In the genomic region with DNA sequence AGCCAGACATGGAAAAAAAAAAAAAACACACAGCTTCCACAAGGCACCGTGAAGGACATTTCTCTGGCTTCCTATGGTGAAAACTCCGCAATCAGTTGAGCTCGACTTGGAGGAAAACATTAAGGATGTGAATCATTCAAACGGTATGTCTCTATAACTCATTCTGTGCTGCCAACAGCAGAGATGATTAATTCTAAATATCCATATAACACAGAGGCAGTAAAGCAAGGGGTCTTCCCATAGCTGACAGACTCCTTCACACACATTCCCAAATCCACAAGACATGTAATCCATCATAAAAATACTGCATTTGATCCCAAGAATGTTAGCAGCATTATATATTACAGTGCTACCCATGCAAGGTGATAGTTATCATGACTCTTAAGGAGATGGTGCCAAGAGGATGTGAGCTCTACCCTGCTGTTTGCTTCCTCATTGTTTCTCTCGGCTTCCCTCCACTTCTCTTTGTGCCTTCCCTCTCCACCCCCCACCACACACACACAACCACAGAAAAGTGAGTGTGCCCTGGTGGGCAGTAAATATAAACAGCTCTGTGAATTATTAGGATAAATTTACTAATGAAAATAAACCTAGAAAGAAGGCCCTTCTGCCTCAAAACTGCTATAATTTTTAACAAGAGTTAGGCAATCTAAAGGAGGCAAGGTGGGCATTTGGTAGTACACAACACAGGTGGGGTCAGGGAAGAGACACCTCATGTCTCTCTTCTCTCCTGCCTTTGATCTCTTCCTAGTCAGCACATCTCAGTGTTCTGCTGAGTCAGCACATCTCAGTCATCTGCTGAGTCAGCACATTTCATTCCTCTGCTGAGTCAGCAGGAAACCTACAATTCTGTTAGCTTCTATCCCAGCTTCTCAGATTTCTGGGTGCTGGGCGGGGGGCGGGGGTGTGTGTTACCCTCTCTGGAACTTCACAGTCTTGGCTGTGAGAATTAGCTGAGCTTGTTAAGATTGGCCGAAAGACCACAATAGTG, we compare ENCODE assay signal across 20 mouse cellular contexts.
A peak's percentile ranks its signal among the peaks of the same experiment; 100 is the strongest.
DNase-seq lines count a peak whose midpoint lies in the region; ATAC-seq and TF ChIP-seq lines count a peak whose summit lies in the region.
"Had no signal": no experiment of that assay in that cellular context is flagged by ENCODE, and none has a peak within 500 bp of the region (broad histone marks: within the 10 kb centered on the region; RNA-seq: fewer than 3 reads in every experiment).

No protein-coding gene starts in this region.

- H3K4me1 ChIP-seq in liver, postnatal 0 days (ENCODE audit: insufficient read depth), result no peaks in the 10 kb centered on the region
- peaks cover 5 to 6% of the 10 kb centered on the region in 2 experiments; a peak in 2 of 4 replicates for H3K4me1 ChIP-seq in MEL (ENCODE audit: control insufficient read depth in 1 of 2, insufficient read depth in 2 of 2, low read length in 2 of 2)
- peaks cover 3% of the 10 kb centered on the region; the same call in 1 of the 2 replicates for H3K4me1 ChIP-seq in forebrain, embryonic 11.5 days (replicated peaks; ENCODE audit: control insufficient read depth, insufficient read depth, low read length)

- no peak for TF ChIP-seq RAD21 in MEL (IDR thresholded peaks at IDR 0.05; ENCODE audit: low read depth, low read length)

- peaks cover 2% of the 10 kb centered on the region; the same call in 1 of the 2 replicates for H3K79me2 ChIP-seq in MEL (ENCODE audit: control insufficient read depth, insufficient read depth, low read length, poor library complexity)

- no peak overlapping the region for H3K27ac ChIP-seq in liver, postnatal 0 days (ENCODE audit: low read depth)
- H3K27ac ChIP-seq in MEL (ENCODE audit: control insufficient read depth, low read depth, low read length), result no peak overlapping the region
- H3K27ac ChIP-seq in forebrain, embryonic 11.5 days (ENCODE audit: low read depth, low read length), result no peak overlapping the region
- H3K27ac ChIP-seq: hindbrain, embryonic 14.5 days; intestine, embryonic 15.5 days; liver, embryonic 12.5 days; midbrain, embryonic 12.5 days had no signal

- peak; percentile 23 for DNase-seq in liver
- no peak for DNase-seq in liver, postnatal 0 days
- DNase-seq in B cell, adult 2 months, result peak; percentile 12 to 14
- DNase-seq in MEL (ENCODE audit: low read depth, low spot score), result peak; percentile 58
- DNase-seq in adrenal gland, adult 18-20 months (ENCODE audit: low spot score in 2 of 2), result no peak
- no peak for DNase-seq in forebrain, embryonic 11.5 days (ENCODE audit: low spot score)
- DNase-seq: adrenal gland, postnatal 14 days; cerebellum, adult 11-12 months; cerebellum, postnatal 36 days; gastrocnemius, postnatal 10 days; kidney, adult 9 months; kidney, postnatal 25 days; thymus, postnatal 36 days had no signal

- no peak overlapping the region for H3K4me2 ChIP-seq in liver, postnatal 0 days (ENCODE audit: low read depth, low read length)
- no peak overlapping the region for H3K4me2 ChIP-seq in forebrain, embryonic 11.5 days (ENCODE audit: low read depth, low read length, severe bottlenecking)
- H3K4me2 ChIP-seq: hindbrain, embryonic 14.5 days; intestine, embryonic 15.5 days; liver, embryonic 12.5 days; midbrain, embryonic 12.5 days had no signal

- no peak for ATAC-seq in liver, postnatal 0 days
- ATAC-seq in granulocyte monocyte progenitor cell, adult 5-6 weeks (replicated peaks; ENCODE audit: poor library complexity, severe bottlenecking), result peak; percentile 52; the same call in 1 of the 2 replicates
- no peak for ATAC-seq in forebrain, embryonic 11.5 days (replicated peaks; ENCODE audit: low FRiP score)
- ATAC-seq: forebrain, embryonic 14.5 days; intestine, embryonic 15.5 days; liver, embryonic 12.5 days had no signal

- H3K9me3 ChIP-seq in liver, postnatal 0 days (ENCODE audit: low read length), result no peaks in the 10 kb centered on the region
- no peaks in the 10 kb centered on the region for H3K9me3 ChIP-seq in MEL (replicated peaks; ENCODE audit: insufficient read depth, low read length)
- H3K9me3 ChIP-seq in forebrain, embryonic 11.5 days (ENCODE audit: control insufficient read depth, low read length), result no peaks in the 10 kb centered on the region
- H3K9me3 ChIP-seq: intestine, embryonic 15.5 days; liver, embryonic 12.5 days; midbrain, embryonic 12.5 days had no signal

- no peak overlapping the region for H3K9ac ChIP-seq in liver, postnatal 0 days (replicated peaks)
- no peak overlapping the region for H3K9ac ChIP-seq in MEL (ENCODE audit: control insufficient read depth, low read depth, low read length, poor library complexity, severe bottlenecking)
- H3K9ac ChIP-seq in forebrain, embryonic 11.5 days (ENCODE audit: low read length), result no peak overlapping the region
- H3K9ac ChIP-seq: hindbrain, embryonic 14.5 days; intestine, embryonic 15.5 days; liver, embryonic 12.5 days; midbrain, embryonic 12.5 days had no signal

- TF ChIP-seq POLR2A in MEL (IDR thresholded peaks at IDR 0.05; ENCODE audit: control insufficient read depth in 1 of 2, insufficient read depth in 1 of 2, low read depth in 1 of 2, low read length in 2 of 2, poor library complexity in 1 of 2), result no peak

- no peak for TF ChIP-seq CTCF in liver, postnatal 0 days (IDR thresholded peaks at IDR 0.05; ENCODE audit: low read depth)
- no peak for TF ChIP-seq CTCF in MEL (IDR thresholded peaks at IDR 0.05 in 2 of 3, conservative IDR thresholded peaks at IDR 0.05 in 1 of 3; ENCODE audit: control insufficient read depth in 1 of 3, insufficient read depth in 1 of 3, low read depth in 2 of 3, low read length in 3 of 3, poor library complexity in 1 of 3, severe bottlenecking in 1 of 3)

- 58% methylated on average over 8 of the region's 8 CpGs for WGBS in liver, postnatal 0 days (ENCODE audit: insufficient replicate concordance)
- 84% methylated on average over 8 of the region's 8 CpGs for WGBS in forebrain, embryonic 11.5 days

- H3K4me3 ChIP-seq in liver, postnatal 0 days (ENCODE audit: low read depth, low read length), result no peak overlapping the region
- no peak overlapping the region for H3K4me3 ChIP-seq in MEL (ENCODE audit: control insufficient read depth in 1 of 2, insufficient read depth in 1 of 2, low read depth in 2 of 2, low read length in 2 of 2)
- no peak overlapping the region for H3K4me3 ChIP-seq in forebrain, embryonic 11.5 days (ENCODE audit: low read depth, low read length)
- H3K4me3 ChIP-seq: erythroblast, embryonic 14.5 days; intestine, embryonic 15.5 days; liver, embryonic 12.5 days; midbrain, embryonic 12.5 days had no signal

- TF ChIP-seq EP300 in liver, postnatal 0 days (IDR thresholded peaks at IDR 0.05; ENCODE audit: low read depth), result no peak
- TF ChIP-seq EP300 in MEL (IDR thresholded peaks at IDR 0.05; ENCODE audit: low read depth in 1 of 2, low read length in 2 of 2), result 0 out of 4 replicates have a peak, but pooled peaks of 1 of the 2 experiments have one; percentile 18

- H3K36me3 ChIP-seq in liver, postnatal 0 days (replicated peaks; ENCODE audit: insufficient read depth, low read length), result no peaks in the 10 kb centered on the region
- H3K36me3 ChIP-seq in MEL (ENCODE audit: control insufficient read depth in 1 of 2, insufficient read depth in 2 of 2, low read length in 2 of 2), result peaks cover 0 to 6% of the 10 kb centered on the region in 2 experiments; a peak in 2 of 4 replicates
- no peaks in the 10 kb centered on the region for H3K36me3 ChIP-seq in forebrain, embryonic 11.5 days (ENCODE audit: control insufficient read depth, insufficient read depth, low read length)
- H3K36me3 ChIP-seq: intestine, embryonic 15.5 days; liver, embryonic 12.5 days; midbrain, embryonic 12.5 days had no signal

- H3K27me3 ChIP-seq in liver, postnatal 0 days (ENCODE audit: insufficient read depth, low read length), result no peaks in the 10 kb centered on the region
- H3K27me3 ChIP-seq in MEL (ENCODE audit: control insufficient read depth in 1 of 2, insufficient read depth in 2 of 2, low read length in 2 of 2), result no peaks in the 10 kb centered on the region
- H3K27me3 ChIP-seq in forebrain, embryonic 11.5 days (ENCODE audit: control insufficient read depth, insufficient read depth, low read length), result no peaks in the 10 kb centered on the region
- H3K27me3 ChIP-seq: intestine, embryonic 15.5 days; midbrain, embryonic 12.5 days had no signal

TF ChIP-seq in MEL, 35 proteins besides CTCF, POLR2A, EP300 and RAD21:
- TF ChIP-seq MAFK (IDR thresholded peaks at IDR 0.05; ENCODE audit: borderline replicate concordance, low read depth, low read length) (peak; percentile 100), ETS1 (IDR thresholded peaks at IDR 0.05; ENCODE audit: low read depth, low read length) (peak; percentile 57; the same call in 1 of the 2 replicates), ZC3H11A (IDR thresholded peaks at IDR 0.05; ENCODE audit: low read depth, low read length) (no peak)

Comparison
In these comparisons a context has a peak if more than half of its experiments do, and no peak if none do; other contexts are left out.
1. DNase-seq: peak in liver (single experiment), B cell, adult 2 months (2 of 2) and MEL (single experiment); none in liver, postnatal 0 days (single experiment), adrenal gland, adult 18-20 months (0 of 2) and forebrain, embryonic 11.5 days (single experiment).